Mouse (Mus musculus): ENCODE measurements at regions not wholly inside any gene's neighbourhood (a gene's known extent, or its start where the extent isn't known, plus 50 kb on each side); places are given as distances from the start of the nearest gene placed in this dataset.

DNA sequence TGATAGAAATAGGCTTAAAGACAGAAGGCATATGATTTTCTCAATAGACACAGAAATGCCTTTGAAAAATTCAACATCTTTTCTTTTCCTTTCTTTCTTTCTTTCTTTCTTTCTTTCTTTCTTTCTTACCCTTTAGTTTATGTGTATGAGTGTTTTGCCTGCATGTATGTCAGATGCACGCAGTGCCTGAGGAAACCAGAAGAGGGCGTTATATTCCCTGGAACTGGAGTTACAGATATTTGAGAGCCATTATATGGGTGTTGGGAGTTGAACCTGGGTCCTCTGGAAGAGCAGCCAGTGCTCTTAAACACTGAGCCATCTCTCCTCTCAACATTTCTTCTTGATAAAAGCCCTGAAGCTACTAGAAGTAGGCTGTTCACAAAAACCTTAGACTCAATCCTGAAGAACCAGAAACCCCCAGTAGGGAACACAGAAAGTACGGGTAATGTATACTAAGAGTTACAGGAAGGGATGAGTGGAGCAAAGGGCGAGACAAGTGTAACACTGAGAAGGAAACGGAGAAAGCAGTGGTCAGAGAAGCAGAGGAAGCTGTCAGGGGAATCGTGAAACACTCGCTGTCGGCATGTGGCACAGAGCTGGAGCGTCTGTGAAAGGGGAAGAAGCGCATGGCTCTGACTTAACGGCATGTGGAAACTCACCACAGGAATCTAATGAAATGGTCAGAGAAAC is 2253.4 kb downstream of the 4930444P10Rik start:
- DNase-seq (ENCODE audit: low read depth, low spot score) = no peak

GRCm38 (mm10) chr1:13834860-13835840 is 2258.0 kb downstream of the 4930444P10Rik start:
- DNase-seq (ENCODE audit: low read depth, low spot score) = peak; percentile 61

GRCm38 (mm10) chr1:13807786-13808185 is 2285.3 kb downstream of the 4930444P10Rik start:
- DNase-seq (ENCODE audit: low read depth, low spot score) = peak; percentile 40

DNA sequence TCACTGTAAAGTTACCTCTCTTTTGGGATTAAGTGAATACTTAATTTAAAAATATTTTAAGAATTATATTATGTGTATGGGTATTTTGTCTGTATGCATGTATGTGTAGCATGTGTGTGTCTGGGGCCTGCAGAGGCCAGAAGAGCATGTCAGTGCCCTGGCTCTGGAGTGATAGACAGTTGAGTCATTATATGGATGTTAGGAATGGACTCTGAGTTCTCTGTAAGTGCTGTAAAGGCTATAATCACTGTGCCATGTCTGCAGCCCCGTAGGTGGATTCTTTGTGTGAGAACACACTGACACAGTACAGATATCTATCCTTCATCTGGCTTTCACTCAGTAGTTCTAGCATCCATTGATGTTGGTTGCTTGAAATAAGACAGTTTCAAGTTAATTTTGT is 2292.7 kb downstream of the 4930444P10Rik start:
- DNase-seq (ENCODE audit: low read depth, low spot score) = no peak

- no peak for DNase-seq (ENCODE audit: low read depth, low spot score)
Measured at GRCm38 (mm10) chr1:13798848-13799247, 2294.3 kb downstream of the 4930444P10Rik start.

GRCm38 (mm10) chr1:13795196-13795595 is 2297.9 kb downstream of the 4930444P10Rik start:
- no peak for DNase-seq (ENCODE audit: low read depth, low spot score)

DNA sequence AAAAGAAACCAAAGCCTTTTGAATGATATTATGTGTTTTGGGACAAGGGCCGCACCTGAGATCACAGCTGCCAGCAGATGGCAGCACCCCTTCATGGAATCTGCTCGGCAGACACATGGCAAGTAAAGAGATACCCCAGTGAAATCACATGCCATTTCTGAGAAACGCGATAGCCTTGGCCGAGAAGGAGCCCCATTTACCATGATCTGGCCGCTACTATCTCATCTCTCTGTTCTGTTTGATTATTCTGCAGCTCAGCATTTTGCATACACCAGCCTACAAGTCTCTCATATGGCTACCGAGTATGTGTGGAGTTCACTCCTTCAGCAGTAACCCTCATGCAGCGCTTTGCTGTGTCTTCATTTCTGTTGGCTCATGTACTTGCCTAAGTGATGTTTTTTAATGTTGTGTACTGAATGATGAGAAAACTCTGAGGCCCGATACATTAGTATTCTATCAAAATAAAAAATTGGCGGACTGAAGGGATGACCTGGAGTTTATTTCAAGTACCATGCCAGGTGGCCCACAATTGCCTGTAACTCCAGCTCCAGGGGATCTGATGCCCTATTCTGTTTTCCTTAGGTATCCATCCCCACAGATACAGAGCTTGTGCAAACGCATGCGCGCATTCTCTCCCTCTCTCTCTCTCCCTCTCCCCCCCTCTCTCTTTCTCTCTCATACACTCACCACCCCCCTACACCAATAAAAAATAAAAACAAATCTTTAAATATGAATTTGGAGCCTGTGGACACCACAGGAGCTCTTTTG is 2303.6 kb downstream of the 4930444P10Rik start:
- DNase-seq (ENCODE audit: low read depth, low spot score) = peak; percentile 76

GRCm38 (mm10) chr1:13787016-13787415 is 2306.1 kb downstream of the 4930444P10Rik start:
- no peak for DNase-seq (ENCODE audit: low read depth, low spot score)

DNA sequence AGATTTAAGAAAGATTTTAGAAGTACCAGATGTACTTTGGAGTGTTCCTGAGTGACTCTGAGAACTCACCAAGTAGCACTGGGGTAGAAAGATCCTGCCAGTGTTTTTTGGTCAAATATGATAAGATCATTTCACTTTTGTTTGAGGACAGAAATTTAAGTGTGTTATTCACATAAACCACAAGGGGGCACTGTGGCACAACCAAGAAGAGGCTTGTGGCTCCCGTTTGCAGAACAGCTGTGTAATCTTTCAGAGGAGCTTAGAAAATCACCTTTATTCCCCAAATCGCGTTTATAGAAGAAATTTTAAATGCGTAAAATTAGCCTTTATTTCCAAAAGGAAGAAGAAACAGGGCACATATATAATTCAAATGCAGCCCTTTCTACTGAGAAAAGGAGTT is 2308.7 kb downstream of the 4930444P10Rik start:
- DNase-seq (ENCODE audit: low read depth, low spot score) = peak; percentile 79

DNA sequence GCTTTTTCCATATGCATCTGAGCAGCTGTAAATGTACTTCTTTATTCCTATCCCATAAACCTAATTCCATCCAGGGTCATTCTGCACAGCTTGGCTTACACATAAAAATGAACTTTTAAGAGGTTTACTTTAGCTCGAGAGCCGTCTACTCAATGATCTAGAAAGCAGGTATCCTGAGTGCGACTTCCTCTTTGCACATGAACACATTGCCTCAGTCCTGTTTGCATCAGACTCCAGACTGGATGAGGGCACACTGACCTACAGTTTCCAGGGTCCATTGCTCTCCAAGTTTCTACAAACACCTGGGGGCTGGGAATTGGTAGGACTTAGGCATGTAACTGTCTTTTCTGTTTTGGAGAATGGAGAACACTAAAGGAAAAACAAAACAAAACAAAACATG is 2310.5 kb downstream of the 4930444P10Rik start:
- DNase-seq (ENCODE audit: low read depth, low spot score) = no peak

GRCm38 (mm10) chr1:13772106-13772505 is 2321.0 kb downstream of the 4930444P10Rik start:
- no peak for DNase-seq (ENCODE audit: low read depth, low spot score)

- peak; percentile 68 for DNase-seq (ENCODE audit: low read depth, low spot score)
Measured at GRCm38 (mm10) chr1:13771014-13771463, 2322.1 kb downstream of the 4930444P10Rik start.

- no peak for DNase-seq (ENCODE audit: low read depth, low spot score)
Measured at GRCm38 (mm10) chr1:13752479-13752878, 2338.6 kb downstream of the A830018L16Rik start.

GRCm38 (mm10) chr1:13751381-13751780 is 2337.5 kb downstream of the A830018L16Rik start:
- no peak for DNase-seq (ENCODE audit: low read depth, low spot score)
